Mouse (Mus musculus): ENCODE data around the gene Tmem201. TPM values are rescaled to one million over a fixed set of nuclear protein-coding genes. Genes with fewer than 3 reads are reported as not detected.

Tmem201 gene
- polyA plus RNA-seq, 1 experiment: 19.6 TPM

GRCm38 (mm10) chr4:149674814-149675377, 62.9 kb downstream of the Tmem201 start:
- Histone ChIP-seq H3K27ac (ENCODE audit: insufficient read depth, low read length) (no peak overlapping the region), H3K4me1 (ENCODE audit: control insufficient read depth, insufficient read depth, low read length) (no peaks in the 10 kb centered on the region), H3K4me3 (ENCODE audit: insufficient read depth, low read length) (peak overlapping the region; percentile 58)
- TF ChIP-seq POLR2A (IDR thresholded peaks at IDR 0.05; ENCODE audit: low read depth, low read length) (no peak), CTCF (IDR thresholded peaks at IDR 0.05; ENCODE audit: borderline replicate concordance, insufficient read depth, low read length) (no peak)

GRCm38 (mm10) chr4:149672747-149673146, 65.1 kb downstream of the Tmem201 start:
- TF ChIP-seq POLR2A (IDR thresholded peaks at IDR 0.05; ENCODE audit: low read depth, low read length) (no peak), CTCF (IDR thresholded peaks at IDR 0.05; ENCODE audit: borderline replicate concordance, insufficient read depth, low read length) (no peak)
- Histone ChIP-seq H3K27ac (ENCODE audit: insufficient read depth, low read length) (no peak overlapping the region), H3K4me3 (ENCODE audit: insufficient read depth, low read length) (no peak overlapping the region), H3K4me1 (ENCODE audit: control insufficient read depth, insufficient read depth, low read length) (no peaks in the 10 kb centered on the region)

GRCm38 (mm10) chr4:149671175-149671574, 66.7 kb downstream of the Tmem201 start:
- no peak overlapping the region for H3K4me3 ChIP-seq (ENCODE audit: insufficient read depth, low read length)
- no peaks in the 10 kb centered on the region for H3K4me1 ChIP-seq (ENCODE audit: control insufficient read depth, insufficient read depth, low read length)
- TF ChIP-seq POLR2A (IDR thresholded peaks at IDR 0.05; ENCODE audit: low read depth, low read length) (no peak), CTCF (IDR thresholded peaks at IDR 0.05; ENCODE audit: borderline replicate concordance, insufficient read depth, low read length) (no peak)
- H3K27ac ChIP-seq (ENCODE audit: insufficient read depth, low read length): no peak overlapping the region

GRCm38 (mm10) chr4:149665692-149666090, 72.2 kb downstream of the Tmem201 start:
- Histone ChIP-seq H3K27ac (ENCODE audit: insufficient read depth, low read length) (no peak overlapping the region), H3K4me3 (ENCODE audit: insufficient read depth, low read length) (no peak overlapping the region), H3K4me1 (ENCODE audit: control insufficient read depth, insufficient read depth, low read length) (no peaks in the 10 kb centered on the region)
- TF ChIP-seq CTCF (IDR thresholded peaks at IDR 0.05; ENCODE audit: borderline replicate concordance, insufficient read depth, low read length): no peak
- TF ChIP-seq POLR2A (IDR thresholded peaks at IDR 0.05; ENCODE audit: low read depth, low read length): no peak

Other genes starting within 250 kb of the Tmem201 start
- 11.4 TPM in 2 replicates for gene Ctnnbip1, start 219.8 kb downstream of the Tmem201 start, polyA plus RNA-seq (2011; ENCODE audit: insufficient read length, low read depth, missing spikeins)
- gene Clstn1, start 151.6 kb downstream of the Tmem201 start, polyA plus RNA-seq (2011; ENCODE audit: insufficient read length, low read depth, missing spikeins): 52.0 and 53.6 TPM in 2 replicates
- 3.6 and 4.3 TPM in 2 replicates for gene Pik3cd, start 35.5 kb downstream of the Tmem201 start, polyA plus RNA-seq (2011; ENCODE audit: insufficient read length, low read depth, missing spikeins)
- 5.7 and 7.4 TPM in 2 replicates for gene Slc25a33, start 36.2 kb upstream of the Tmem201 start, polyA plus RNA-seq (2011; ENCODE audit: insufficient read length, low read depth, missing spikeins)
- gene Spsb1, start 217.0 kb upstream of the Tmem201 start, polyA plus RNA-seq (2011; ENCODE audit: insufficient read length, low read depth, missing spikeins): 36.4 and 40.9 TPM in 2 replicates

All from embryonic fibroblast, embryonic 13.5 days (primary cell).